Mouse (Mus musculus) heart, embryonic 10.5 days (tissue): ENCODE data around the gene Hba-x. TPM values are rescaled to one million over a fixed set of nuclear protein-coding genes. Genes with fewer than 3 reads are reported as not detected.

ENCODE experiments used
- DNase-seq: peaks from one replicate; pipeline ENCODE4 v3.0.0-alpha.2; 2017; ENCODE audit warnings: low spot score
- H3K27ac ChIP-seq: fragments of 300-500 bp; sonication (generic); 2 replicates; pipeline ENCODE4 v1.5.1; 2016; ENCODE audit warnings: mild to moderate bottlenecking
- H3K27me3 ChIP-seq: fragments of 300-500 bp; sonication (generic); 2 replicates; pipeline ENCODE4 v1.6.1; 2016; ENCODE audit warnings: mild to moderate bottlenecking; ENCODE audit not compliant: poor library complexity, insufficient read depth, severe bottlenecking
- H3K36me3 ChIP-seq: fragments of 300-500 bp; sonication (generic); 2 replicates; pipeline ENCODE4 v1.6.1; 2016; ENCODE audit warnings: mild to moderate bottlenecking, moderate library complexity
- H3K4me1 ChIP-seq: fragments of 300-500 bp; sonication (generic); 2 replicates; pipeline ENCODE4 v1.6.1; 2016; ENCODE audit warnings: mild to moderate bottlenecking
- H3K4me3 ChIP-seq: fragments of 300-500 bp; sonication (generic); 2 replicates; pipeline ENCODE4 v1.5.1; 2016; ENCODE audit warnings: mild to moderate bottlenecking, moderate library complexity
- H3K9me3 ChIP-seq: fragments of 300-500 bp; sonication (generic); 2 replicates; pipeline ENCODE4 v1.6.1; 2016; ENCODE audit warnings: mild to moderate bottlenecking, moderate library complexity
- WGBS: fragments of 180-500 bp; shearing (Covaris S2); methylation state at CpG from one replicate; pipeline ENCODE4 v1.1.7; 2016; 5-methylcytosine and 5-hydroxymethylcytosine counted together
- polyA plus RNA-seq: library from polyadenylated mRNA; unstranded; fragments of >200 nt; fragmentation: Nextera tagmentation; extraction: Ambion mirVana; gene quantifications from 2 replicates; pipeline ENCODE4 v1.2.1, GENCODE M21; 2016

The Hba-x gene
- polyA plus RNA-seq, 1 experiment from 2014 or later, result 8,501 TPM

DNA sequence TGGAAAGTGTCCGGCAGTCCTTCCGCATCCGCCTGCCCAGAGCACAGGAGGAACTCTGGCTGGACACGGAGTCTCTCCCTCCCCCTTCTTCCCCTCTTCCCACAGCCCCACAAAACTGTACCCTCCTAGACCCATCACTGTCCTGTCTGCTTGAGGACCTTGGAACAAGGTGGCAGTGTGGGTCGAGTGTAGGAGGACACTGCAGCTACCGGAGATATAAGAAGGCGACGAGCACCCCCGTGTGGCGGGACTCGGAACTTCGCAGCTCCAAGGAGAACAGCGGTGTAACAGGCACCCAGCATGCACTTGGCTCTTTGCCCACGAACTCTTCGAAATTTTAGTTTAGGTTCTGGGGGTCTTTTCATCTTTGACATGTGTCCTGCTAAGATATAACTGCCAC lies 48.4 kb downstream of the Hba-x start:
- Histone ChIP-seq H3K27me3 (peaks cover 14% of the 10 kb centered on the region; the same call in 1 of the 2 replicates), H3K36me3 (no peaks in the 10 kb centered on the region), H3K4me1 (peaks cover 8% of the 10 kb centered on the region), H3K4me3 (peak overlapping the region; percentile 35), H3K27ac (no peak overlapping the region; the same call in 1 of the 2 replicates), H3K9me3 (no peaks in the 10 kb centered on the region)
- WGBS, result 12% methylated on average over 15 of the region's 15 CpGs
- DNase-seq, result peak; percentile 93

Other genes starting within 250 kb of the Hba-x start
- gene Il9r, start 76.1 kb upstream of the Hba-x start, polyA plus RNA-seq, result 0.14 TPM in 1 of 2 replicates, not detected in the other
- gene Snrnp25, start 71.0 kb upstream of the Hba-x start, polyA plus RNA-seq, result 69.7 and 84.1 TPM in 2 replicates
- 40.8 and 42.4 TPM in 2 replicates for gene Rhbdf1, start 54.1 kb upstream of the Hba-x start, polyA plus RNA-seq
- gene Mpg, start 49.9 kb upstream of the Hba-x start, polyA plus RNA-seq, result 21.3 and 26.3 TPM in 2 replicates
- 43.8 and 44.5 TPM in 2 replicates for gene Nprl3, start 8.7 kb upstream of the Hba-x start, polyA plus RNA-seq
- 4,954 and 6,566 TPM in 2 replicates for gene Hba-a1, start 7.1 kb downstream of the Hba-x start, polyA plus RNA-seq
- 13.9 and 16.8 TPM in 2 replicates for gene Hbq1b, start 10.6 kb downstream of the Hba-x start, polyA plus RNA-seq
- gene Hba-a2, start 20.1 kb downstream of the Hba-x start, polyA plus RNA-seq, result 9,075 and 12,184 TPM in 2 replicates
- gene Hbq1a, start 23.7 kb downstream of the Hba-x start, polyA plus RNA-seq, result not detected in 2 replicates
- gene Sh3pxd2b, start 71.4 kb downstream of the Hba-x start, polyA plus RNA-seq, result 14.9 and 16.8 TPM in 2 replicates
- 31.2 and 46.7 TPM in 2 replicates for gene Ubtd2, start 179.0 kb downstream of the Hba-x start, polyA plus RNA-seq